In genomic region chr3:123164183-123164582, GRCm38 (mm10) we compare ENCODE assay signal across 18 mouse cellular contexts.
DNase-seq lines count a peak whose midpoint lies in the region; ATAC-seq and TF ChIP-seq lines count a peak whose summit lies in the region.
"Had no signal": no experiment of that assay in that cellular context is flagged by ENCODE, and none has a peak within 500 bp of the region (broad histone marks: within the 10 kb centered on the region; RNA-seq: fewer than 3 reads in every experiment).

No protein-coding gene starts in this region.

- H3K9me3 ChIP-seq in heart, embryonic 13.5 days = no peaks in the 10 kb centered on the region
- H3K9me3 ChIP-seq in kidney, postnatal 0 days (replicated peaks; ENCODE audit: low read length) = no peaks in the 10 kb centered on the region
- H3K9me3 ChIP-seq in midbrain, embryonic 14.5 days (ENCODE audit: control insufficient read depth, low read length) = no peaks in the 10 kb centered on the region
- H3K9me3 ChIP-seq: hindbrain, embryonic 15.5 days had no signal

- no peaks in the 10 kb centered on the region for H3K27me3 ChIP-seq in heart, embryonic 13.5 days (replicated peaks)
- no peaks in the 10 kb centered on the region for H3K27me3 ChIP-seq in kidney, postnatal 0 days (ENCODE audit: insufficient read depth, low read length)
- H3K27me3 ChIP-seq in midbrain, embryonic 14.5 days (ENCODE audit: control insufficient read depth, insufficient read depth, low read length) = no peaks in the 10 kb centered on the region
- H3K27me3 ChIP-seq: hindbrain, embryonic 15.5 days had no signal

- peak overlapping the region; percentile 17; the same call in 1 of the 2 replicates for H3K9ac ChIP-seq in heart, embryonic 13.5 days
- no peak overlapping the region for H3K9ac ChIP-seq in kidney, postnatal 0 days (ENCODE audit: low read depth, low read length)
- H3K9ac ChIP-seq in midbrain, embryonic 14.5 days (replicated peaks; ENCODE audit: low read length) = no peak overlapping the region
- H3K9ac ChIP-seq: hindbrain, embryonic 15.5 days; liver, postnatal 0 days had no signal

- no peak for DNase-seq in heart, postnatal 14 days
- DNase-seq in kidney, postnatal 0 days (ENCODE audit: low spot score) = no peak
- DNase-seq in kidney, adult 11 months = no peak
- DNase-seq in yolk sac, embryonic 10.5 days (ENCODE audit: low spot score) = peak; percentile 31
- no peak for DNase-seq in midbrain, embryonic 14.5 days
- DNase-seq: cerebellum, adult 2 months; cerebellum, postnatal 36 days; kidney, adult 8-10 months; liver; liver, postnatal 0 days; lung, postnatal 10 days; right cerebral cortex, postnatal 25 days; thymus, postnatal 25 days had no signal

- peak overlapping the region; percentile 73 for H3K27ac ChIP-seq in heart, embryonic 13.5 days (replicated peaks)
- H3K27ac ChIP-seq in kidney, postnatal 0 days = peak overlapping the region; percentile 60; the same call in 1 of the 2 replicates
- no peak overlapping the region for H3K27ac ChIP-seq in midbrain, embryonic 14.5 days (replicated peaks; ENCODE audit: low read depth, low read length)
- H3K27ac ChIP-seq: hindbrain, embryonic 15.5 days; layer of hippocampus, adult 2 months had no signal

- peaks cover 56% of the 10 kb centered on the region for H3K4me1 ChIP-seq in heart, embryonic 13.5 days
- H3K4me1 ChIP-seq in kidney, postnatal 0 days (replicated peaks; ENCODE audit: insufficient read depth, low read length) = no peaks in the 10 kb centered on the region
- no peaks in the 10 kb centered on the region for H3K4me1 ChIP-seq in midbrain, embryonic 14.5 days (ENCODE audit: control insufficient read depth, insufficient read depth, low read length)
- H3K4me1 ChIP-seq: hindbrain, embryonic 15.5 days had no signal

- no peak for ATAC-seq in heart, embryonic 13.5 days (ENCODE audit: extremely low read depth, insufficient number of reproducible peaks, low FRiP score, low TSS enrichment)
- no peak for ATAC-seq in kidney, postnatal 0 days (replicated peaks; ENCODE audit: low FRiP score, low read depth)
- ATAC-seq in megakaryocyte, adult 5-6 weeks (ENCODE audit: poor library complexity, severe bottlenecking) = 0 out of 2 replicates have a peak, but pooled peaks have one; percentile 10
- ATAC-seq in midbrain, embryonic 14.5 days (ENCODE audit: low FRiP score, low TSS enrichment) = no peak
- no peak for ATAC-seq in monocyte, adult 5-6 weeks (replicated peaks; ENCODE audit: insufficient number of reproducible peaks, low FRiP score, low TSS enrichment, poor library complexity, severe bottlenecking)
- ATAC-seq: liver, postnatal 0 days had no signal

- H3K4me3 ChIP-seq in heart, embryonic 13.5 days = no peak overlapping the region
- H3K4me3 ChIP-seq in kidney, postnatal 0 days (replicated peaks; ENCODE audit: low read depth, low read length) = no peak overlapping the region
- no peak overlapping the region for H3K4me3 ChIP-seq in midbrain, embryonic 14.5 days (replicated peaks; ENCODE audit: low read depth, low read length)
- H3K4me3 ChIP-seq: hindbrain, embryonic 15.5 days; layer of hippocampus, adult 2 months had no signal

- TF ChIP-seq CTCF in kidney, postnatal 0 days (IDR thresholded peaks at IDR 0.05; ENCODE audit: low read depth) = no peak

- 19% methylated on average over 1 of the region's 1 CpGs for WGBS in heart, embryonic 13.5 days
- WGBS in kidney, postnatal 0 days = 52% methylated on average over 1 of the region's 1 CpGs
- WGBS in midbrain, embryonic 14.5 days = 73% methylated on average over 1 of the region's 1 CpGs

- H3K36me3 ChIP-seq in heart, embryonic 13.5 days = no peaks in the 10 kb centered on the region
- H3K36me3 ChIP-seq in kidney, postnatal 0 days (ENCODE audit: insufficient read depth, low read length) = no peaks in the 10 kb centered on the region
- H3K36me3 ChIP-seq in midbrain, embryonic 14.5 days (ENCODE audit: control insufficient read depth, insufficient read depth, low read length) = no peaks in the 10 kb centered on the region
- H3K36me3 ChIP-seq: hindbrain, embryonic 15.5 days had no signal

- intact Hi-C loops in heart, postnatal 14 days (cut with DNase I) = no loop called here

- peak overlapping the region; percentile 27 for H3K4me2 ChIP-seq in heart, embryonic 13.5 days
- no peak overlapping the region for H3K4me2 ChIP-seq in kidney, postnatal 0 days (ENCODE audit: low read length)
- H3K4me2 ChIP-seq in midbrain, embryonic 14.5 days (ENCODE audit: low read length) = no peak overlapping the region
- H3K4me2 ChIP-seq: hindbrain, embryonic 15.5 days had no signal
